Mouse (Mus musculus) heart, embryonic 11.5 days (tissue): ENCODE data around the gene Epo. TPM values are rescaled to one million over a fixed set of nuclear protein-coding genes. Genes with fewer than 3 reads are reported as not detected.

Source experiments
- ATAC-seq: fragments of 200-750 bp; cut with Nextera tagmentation; replicated peaks from 2 replicates; pipeline ENCODE4 v1.8.0; 2017; ENCODE audit warnings: moderate library complexity; ENCODE audit not compliant: insufficient number of reproducible peaks, low FRiP score, low TSS enrichment
- H3K27ac ChIP-seq: fragments of 300-500 bp; sonication (generic); 2 replicates; pipeline ENCODE4 v1.5.1; 2014; ENCODE audit warnings: mild to moderate bottlenecking, low read depth, low read length
- H3K27me3 ChIP-seq: fragments of 300-500 bp; sonication (generic); 2 replicates; pipeline ENCODE4 v1.6.1; 2014; ENCODE audit warnings: mild to moderate bottlenecking, low read length, mixed read lengths; ENCODE audit not compliant: control insufficient read depth, insufficient read depth
- H3K36me3 ChIP-seq: fragments of 300-500 bp; sonication (generic); 2 replicates; pipeline ENCODE4 v1.6.1; 2014; ENCODE audit warnings: mild to moderate bottlenecking, low read length, moderate library complexity, mixed read lengths; ENCODE audit not compliant: control insufficient read depth, insufficient read depth
- H3K4me1 ChIP-seq: fragments of 300-500 bp; sonication (generic); 2 replicates; pipeline ENCODE4 v1.6.1; 2014; ENCODE audit warnings: low read length; ENCODE audit not compliant: control insufficient read depth, insufficient read depth
- H3K4me2 ChIP-seq: fragments of 300-500 bp; sonication (generic); 2 replicates; pipeline ENCODE4 v1.6.1; 2014; ENCODE audit warnings: mild to moderate bottlenecking, moderate library complexity
- H3K4me3 ChIP-seq: fragments of 300-500 bp; sonication (generic); 2 replicates; pipeline ENCODE4 v1.5.1; 2014; ENCODE audit warnings: low read depth, low read length
- H3K9ac ChIP-seq: fragments of 300-500 bp; sonication (generic); 2 replicates; pipeline ENCODE4 v1.6.1; 2014; ENCODE audit warnings: mild to moderate bottlenecking, low read depth, low read length, moderate library complexity
- H3K9me3 ChIP-seq: fragments of 300-500 bp; sonication (generic); replicated peaks from 2 replicates; pipeline ENCODE4 v1.6.1; 2016; ENCODE audit warnings: low read length; ENCODE audit not compliant: control insufficient read depth
- WGBS: fragments of 180-500 bp; shearing (Covaris S2); extraction: QIAGEN DNeasy Blood & Tissue Kit; methylation state at CpG from one replicate; pipeline ENCODE4 v1.1.7; 2014; ENCODE audit not compliant: insufficient replicate concordance; 5-methylcytosine and 5-hydroxymethylcytosine counted together
- polyA plus RNA-seq: library from polyadenylated mRNA; unstranded; fragments of >200 nt; fragmentation: Nextera tagmentation; extraction: Ambion mirVana; gene quantifications from 2 replicates; pipeline ENCODE4 v1.2.1, GENCODE M21; 2014

Epo gene
- polyA plus RNA-seq, 1 experiment from 2014 or later = not detected

GRCm38 (mm10) chr5:137485851-137486155 lies 47.2 kb downstream of the Epo start:
- no peak overlapping the region; the same call in 1 of the 2 replicates for H3K9ac ChIP-seq
- H3K36me3 ChIP-seq = no peaks in the 10 kb centered on the region
- no peaks in the 10 kb centered on the region for H3K9me3 ChIP-seq
- no peak overlapping the region for H3K27ac ChIP-seq
- H3K27me3 ChIP-seq = peaks cover 23% of the 10 kb centered on the region
- H3K4me1 ChIP-seq = 0 out of 2 replicates have a peak, but pooled peaks cover 3% of the 10 kb centered on the region
- ATAC-seq = no peak
- H3K4me3 ChIP-seq = peak overlapping the region; percentile 28
- peak overlapping the region; percentile 55 for H3K4me2 ChIP-seq
- WGBS = 1% methylated on average over 17 of the region's 17 CpGs

GRCm38 (mm10) chr5:137485071-137485850 lies 47.8 kb downstream of the Epo start:
- WGBS = 9% methylated on average over 28 of the region's 30 CpGs
- no peak for ATAC-seq
- H3K27me3 ChIP-seq = peaks cover 23% of the 10 kb centered on the region
- H3K4me1 ChIP-seq = 0 out of 2 replicates have a peak, but pooled peaks cover 3% of the 10 kb centered on the region
- peak overlapping the region; percentile 24 for H3K9ac ChIP-seq
- no peaks in the 10 kb centered on the region for H3K36me3 ChIP-seq
- no peaks in the 10 kb centered on the region for H3K9me3 ChIP-seq
- H3K27ac ChIP-seq = no peak overlapping the region
- peak overlapping the region; percentile 28 for H3K4me3 ChIP-seq
- peak overlapping the region; percentile 55 for H3K4me2 ChIP-seq

- Histone ChIP-seq H3K4me2 (no peak overlapping the region), H3K9me3 (no peaks in the 10 kb centered on the region), H3K9ac (no peak overlapping the region), H3K27ac (no peak overlapping the region), H3K4me3 (no peak overlapping the region), H3K27me3 (peaks cover 23% of the 10 kb centered on the region), H3K36me3 (no peaks in the 10 kb centered on the region), H3K4me1 (0 out of 2 replicates have a peak, but pooled peaks cover 3% of the 10 kb centered on the region)
- 45% methylated on average over 8 of the region's 8 CpGs for WGBS
- ATAC-seq = no peak
These were observed 51.1 kb downstream of the Epo start for GRCm38 (mm10) chr5:137481897-137482296.

GRCm38 (mm10) chr5:137481138-137481537 lies 51.9 kb downstream of the Epo start:
- no peak for ATAC-seq
- Histone ChIP-seq H3K4me2 (no peak overlapping the region), H3K27ac (no peak overlapping the region), H3K4me1 (0 out of 2 replicates have a peak, but pooled peaks cover 3% of the 10 kb centered on the region), H3K4me3 (no peak overlapping the region), H3K36me3 (no peaks in the 10 kb centered on the region), H3K27me3 (peaks cover 18% of the 10 kb centered on the region), H3K9ac (no peak overlapping the region), H3K9me3 (no peaks in the 10 kb centered on the region)

- WGBS = 78% methylated on average over 5 of the region's 5 CpGs
- no peak for ATAC-seq
- Histone ChIP-seq H3K4me3 (no peak within 1 kb of the TSS), H3K27ac (no peak within 1 kb of the TSS), H3K4me2 (no peak within 1 kb of the TSS), H3K9me3 (no peaks in the 10 kb centered on the region), H3K4me1 (no peaks in the 10 kb centered on the region), H3K9ac (no peak within 1 kb of the TSS), H3K27me3 (no peaks in the 10 kb centered on the region; the same call in 1 of the 2 replicates), H3K36me3 (no peaks in the 10 kb centered on the region)
These were observed 56.1 kb downstream of the Epo start, which contains the start of gene Zan for GRCm38 (mm10) chr5:137476964-137477363. TSS of gene Zan (minus strand) at chr5:137477064.

GRCm38 (mm10) chr5:137474351-137474750 lies 58.7 kb downstream of the Epo start:
- Histone ChIP-seq H3K4me2 (no peak overlapping the region), H3K9ac (no peak overlapping the region), H3K27ac (no peak overlapping the region), H3K4me3 (no peak overlapping the region), H3K36me3 (no peaks in the 10 kb centered on the region), H3K4me1 (no peaks in the 10 kb centered on the region), H3K27me3 (no peaks in the 10 kb centered on the region), H3K9me3 (no peaks in the 10 kb centered on the region)
- 40% methylated on average over 2 of the region's 2 CpGs for WGBS
- ATAC-seq = no peak

- no peak overlapping the region for H3K27ac ChIP-seq
- no peaks in the 10 kb centered on the region for H3K4me1 ChIP-seq
- no peaks in the 10 kb centered on the region for H3K27me3 ChIP-seq
- no peak; the same call in 1 of the 2 replicates for ATAC-seq
- H3K36me3 ChIP-seq = no peaks in the 10 kb centered on the region
- no peaks in the 10 kb centered on the region for H3K9me3 ChIP-seq
- H3K4me3 ChIP-seq = no peak overlapping the region
- WGBS = 52% methylated on average over 5 of the region's 5 CpGs
- H3K9ac ChIP-seq = no peak overlapping the region
- no peak overlapping the region for H3K4me2 ChIP-seq
These were observed 60.7 kb downstream of the Epo start for GRCm38 (mm10) chr5:137472252-137472904.

- Histone ChIP-seq H3K27ac (no peak overlapping the region), H3K4me1 (no peaks in the 10 kb centered on the region), H3K4me3 (no peak overlapping the region), H3K9ac (no peak overlapping the region), H3K27me3 (no peaks in the 10 kb centered on the region), H3K36me3 (no peaks in the 10 kb centered on the region), H3K4me2 (no peak overlapping the region), H3K9me3 (no peaks in the 10 kb centered on the region)
- WGBS = 89% methylated on average over 6 of the region's 6 CpGs
- no peak for ATAC-seq
These were observed 66.1 kb downstream of the Epo start for GRCm38 (mm10) chr5:137466946-137467345.
